Mouse (Mus musculus): ENCODE data around the gene Serpinb9e. TPM values are rescaled to one million over a fixed set of nuclear protein-coding genes. Genes with fewer than 3 reads are reported as not detected.
"Not testable (repeated sequence)": the region's sequence is repeated elsewhere in the genome, so short reads cannot be mapped to it uniquely, and the experiment has no call there.

Gene Serpinb9e
- not detected in 2 replicates for polyA plus RNA-seq (2011; ENCODE audit: insufficient read length, low read depth, missing spikeins)

DNA sequence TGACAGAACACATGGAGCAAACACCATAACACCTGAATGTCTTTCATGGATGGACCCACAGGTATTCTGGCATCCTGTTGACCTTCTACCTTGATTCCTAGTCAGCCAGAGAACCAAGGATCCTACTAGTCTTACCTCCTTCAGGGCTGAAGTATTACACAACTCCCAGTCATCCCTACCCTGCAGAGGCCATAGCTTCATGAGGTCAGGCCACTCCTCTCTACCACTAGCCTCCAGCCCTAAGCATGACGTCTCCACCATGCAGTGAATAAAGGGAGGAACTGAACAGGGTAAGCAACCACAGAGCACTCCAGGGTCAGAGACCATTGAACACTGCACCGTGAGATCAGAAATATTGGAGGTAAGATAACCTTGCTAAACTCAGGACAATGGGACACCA lies at the start of gene Serpinb9e:
Gene Serpinb9e (plus strand): TSS at position 301 of the 400 bp plus-strand sequence.
- H3K4me3 ChIP-seq (ENCODE audit: insufficient read depth, low read length); H3K27ac ChIP-seq (ENCODE audit: insufficient read depth, low read length); H3K4me1 ChIP-seq (ENCODE audit: control insufficient read depth, insufficient read depth, low read length): not testable (repeated sequence)

GRCm38 (mm10) chr13:33199740-33200139 lies 49.7 kb upstream of the Serpinb9e start:
- Histone ChIP-seq H3K4me1 (ENCODE audit: control insufficient read depth, insufficient read depth, low read length) (no peaks in the 10 kb centered on the region), H3K27ac (ENCODE audit: insufficient read depth, low read length) (no peak overlapping the region), H3K4me3 (ENCODE audit: insufficient read depth, low read length) (no peak overlapping the region)
- TF ChIP-seq POLR2A (IDR thresholded peaks at IDR 0.05; ENCODE audit: low read depth, low read length) (no peak), CTCF (IDR thresholded peaks at IDR 0.05; ENCODE audit: borderline replicate concordance, insufficient read depth, low read length) (no peak)

GRCm38 (mm10) chr13:33308631-33309030 lies 59.2 kb downstream of the Serpinb9e start:
- H3K4me3 ChIP-seq (ENCODE audit: insufficient read depth, low read length); H3K4me1 ChIP-seq (ENCODE audit: control insufficient read depth, insufficient read depth, low read length); H3K27ac ChIP-seq (ENCODE audit: insufficient read depth, low read length): not testable (repeated sequence)

Other genes with a start within 250 kb of the Serpinb9e start
- gene Serpinb9, start 246.4 kb upstream of the Serpinb9e start, polyA plus RNA-seq (2011; ENCODE audit: insufficient read length, low read depth, missing spikeins) = 11.6 and 15.0 TPM in 2 replicates
- 3.5 and 11.8 TPM in 2 replicates for gene Serpinb9b, start 222.2 kb upstream of the Serpinb9e start, polyA plus RNA-seq (2011; ENCODE audit: insufficient read length, low read depth, missing spikeins)
- gene Serpinb1b, start 171.0 kb upstream of the Serpinb9e start, polyA plus RNA-seq (2011; ENCODE audit: insufficient read length, low read depth, missing spikeins) = not detected in 2 replicates
- gene Serpinb9c, start 89.9 kb upstream of the Serpinb9e start, polyA plus RNA-seq (2011; ENCODE audit: insufficient read length, low read depth, missing spikeins) = not detected in 2 replicates
- not detected in 2 replicates for gene Serpinb9d, start 56.7 kb upstream of the Serpinb9e start, polyA plus RNA-seq (2011; ENCODE audit: insufficient read length, low read depth, missing spikeins)
- gene Serpinb9f, start 74.5 kb downstream of the Serpinb9e start, polyA plus RNA-seq (2011; ENCODE audit: insufficient read length, low read depth, missing spikeins) = not detected in 2 replicates
- not detected in 2 replicates for gene Gm11397, start 146.1 kb downstream of the Serpinb9e start, polyA plus RNA-seq (2011; ENCODE audit: insufficient read length, low read depth, missing spikeins)
- gene Serpinb9g, start 235.2 kb downstream of the Serpinb9e start, polyA plus RNA-seq (2011; ENCODE audit: insufficient read length, low read depth, missing spikeins) = not detected in 2 replicates

Measured in embryonic fibroblast, embryonic 13.5 days (primary cell).